Mouse (Mus musculus) forebrain, embryonic 16.5 days (tissue): ENCODE results near the gene Olfr1461. TPM values are rescaled to one million over a fixed set of nuclear protein-coding genes. Genes with fewer than 3 reads are reported as not detected.

Experiments
- ATAC-seq: fragments of 200-750 bp; cut with Nextera tagmentation; 2 replicates; pipeline ENCODE4 v1.8.0; 2017; ENCODE audit warnings: mild to moderate bottlenecking, moderate library complexity
- H3K27ac ChIP-seq: fragments of 300-500 bp; sonication (generic); 2 replicates; pipeline ENCODE4 v1.5.1; 2014; ENCODE audit warnings: low read length, control low read depth
- H3K27me3 ChIP-seq: fragments of 300-500 bp; sonication (generic); replicated peaks from 2 replicates; pipeline ENCODE4 v1.6.1; 2014; ENCODE audit warnings: low read length; ENCODE audit not compliant: control insufficient read depth, insufficient read depth
- H3K36me3 ChIP-seq: fragments of 300-500 bp; sonication (generic); 2 replicates; pipeline ENCODE4 v1.6.1; 2014; ENCODE audit not compliant: control insufficient read depth, insufficient read depth
- H3K4me1 ChIP-seq: fragments of 300-500 bp; sonication (generic); replicated peaks from 2 replicates; pipeline ENCODE4 v1.6.1; 2014; ENCODE audit warnings: low read length; ENCODE audit not compliant: control insufficient read depth, insufficient read depth
- H3K4me2 ChIP-seq: fragments of 300-500 bp; sonication (generic); 2 replicates; pipeline ENCODE4 v1.6.1; 2014; ENCODE audit warnings: mild to moderate bottlenecking, low read length, control low read depth
- H3K4me3 ChIP-seq: fragments of 300-500 bp; sonication (generic); replicated peaks from 2 replicates; pipeline ENCODE4 v1.5.1; 2014; ENCODE audit warnings: mild to moderate bottlenecking, low read length, control low read depth
- H3K9ac ChIP-seq: fragments of 300-500 bp; sonication (generic); replicated peaks from 2 replicates; pipeline ENCODE4 v1.6.1; 2014; ENCODE audit warnings: low read depth, low read length, control low read depth
- H3K9me3 ChIP-seq: fragments of 300-500 bp; sonication (generic); 2 replicates; pipeline ENCODE4 v1.6.1; 2016; ENCODE audit warnings: low read length; ENCODE audit not compliant: control insufficient read depth
- WGBS: fragments of 180-500 bp; shearing (Covaris S2); extraction: QIAGEN DNeasy Blood & Tissue Kit; methylation state at CpG from one replicate; pipeline ENCODE4 v1.1.7; 2014; 5-methylcytosine and 5-hydroxymethylcytosine counted together
- polyA plus RNA-seq: library from polyadenylated mRNA; unstranded; fragments of >200 nt; fragmentation: Nextera tagmentation; extraction: Ambion mirVana; gene quantifications from 2 replicates; pipeline ENCODE4 v1.2.1, GENCODE M21; 2015

Gene Olfr1461
- not detected in 2 replicates for polyA plus RNA-seq

DNA sequence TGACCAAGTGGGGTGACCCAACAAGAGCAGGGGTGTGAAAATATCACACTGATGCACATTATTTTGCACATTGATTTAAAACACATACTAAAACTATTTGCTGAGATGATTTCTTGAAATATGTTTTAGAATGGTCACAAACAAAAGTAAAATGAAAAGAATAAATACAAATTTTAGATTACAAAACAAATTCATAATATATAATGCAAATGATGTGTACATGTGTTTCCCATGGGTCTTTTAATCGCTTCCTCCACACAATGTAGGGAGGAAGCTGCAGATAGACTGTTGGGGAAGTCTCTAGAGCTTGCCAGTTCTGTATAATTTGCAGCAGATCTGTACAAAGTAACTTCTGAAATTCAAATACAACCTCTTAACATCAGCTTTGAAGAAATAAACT, at the start of gene Olfr1461:
Gene Olfr1461, plus strand, starts transcription at position 301 of the 400 bp plus-strand sequence.
- 54% methylated on average over 1 of the region's 1 CpGs for WGBS

DNA sequence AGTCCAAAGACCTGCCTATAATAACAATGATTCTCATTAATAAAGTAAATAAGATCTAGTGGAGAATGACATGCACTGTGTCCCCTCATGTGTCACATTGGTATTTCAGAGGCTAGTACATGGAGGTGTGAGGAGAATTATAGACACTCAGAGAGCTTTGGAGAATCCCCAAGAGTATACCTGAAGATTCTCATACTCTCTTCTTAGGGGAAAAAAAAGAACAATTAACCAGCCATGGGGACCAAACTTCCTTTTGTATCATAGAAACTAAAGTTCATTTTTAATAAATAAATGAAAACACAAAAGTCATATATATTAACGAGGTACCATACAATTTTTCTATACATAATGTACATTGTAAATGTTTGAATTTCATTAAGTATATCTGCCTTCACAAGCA, 13.4 kb upstream of the Olfr1461 start, which contains the start of gene Olfr1459:
Gene Olfr1459, minus strand, starts transcription at position 101 of the 400 bp plus-strand sequence.
- no peaks in the 10 kb centered on the region for H3K36me3 ChIP-seq
- no peak within 1 kb of the TSS for H3K27ac ChIP-seq
- H3K9me3 ChIP-seq = peaks cover 7% of the 10 kb centered on the region; the same call in 1 of the 2 replicates
- no peaks in the 10 kb centered on the region for H3K27me3 ChIP-seq
- WGBS = 80% methylated on average over 1 of the region's 1 CpGs
- no peak within 1 kb of the TSS for H3K9ac ChIP-seq
- no peak within 1 kb of the TSS for H3K4me2 ChIP-seq
- H3K4me3 ChIP-seq = no peak within 1 kb of the TSS
- H3K4me1 ChIP-seq = no peaks in the 10 kb centered on the region
- no peak for ATAC-seq

More for the DNA sequence above, at the start of gene Olfr1461:
- Histone ChIP-seq H3K9ac (no peak within 1 kb of the TSS), H3K27ac (no peak within 1 kb of the TSS), H3K4me2 (no peak within 1 kb of the TSS), H3K4me1 (no peaks in the 10 kb centered on the region), H3K27me3 (no peaks in the 10 kb centered on the region), H3K36me3 (no peaks in the 10 kb centered on the region), H3K9me3 (no peaks in the 10 kb centered on the region), H3K4me3 (no peak within 1 kb of the TSS)
- ATAC-seq = no peak

DNA sequence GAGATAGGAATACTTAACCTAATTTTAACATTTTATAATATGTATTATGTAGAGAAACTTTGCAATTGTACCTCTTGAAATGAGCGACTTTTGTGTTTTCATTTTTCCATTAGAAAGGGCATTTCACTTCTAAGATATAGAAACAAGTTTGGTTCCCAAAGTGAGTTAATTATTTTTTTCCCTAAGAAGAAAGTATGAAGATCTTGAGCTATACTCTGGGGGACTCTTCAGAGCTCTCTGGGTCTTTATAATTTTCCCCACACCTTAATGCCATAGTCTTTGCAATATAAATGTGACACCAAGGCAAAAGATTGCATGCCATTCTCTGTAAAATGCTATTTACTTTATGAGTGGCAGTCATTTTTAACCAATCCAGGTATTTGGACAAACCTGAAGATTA, 22.6 kb downstream of the Olfr1461 start, which contains the start of gene Olfr1462:
Gene Olfr1462, plus strand, starts transcription at position 301 of the 400 bp plus-strand sequence.
- H3K4me2 ChIP-seq = no peak within 1 kb of the TSS
- WGBS = 82% methylated on average over 1 of the region's 1 CpGs
- H3K27me3 ChIP-seq = no peaks in the 10 kb centered on the region
- no peak within 1 kb of the TSS for H3K9ac ChIP-seq
- H3K4me3 ChIP-seq = no peak within 1 kb of the TSS
- H3K9me3 ChIP-seq = peaks cover 2% of the 10 kb centered on the region; the same call in 1 of the 2 replicates
- ATAC-seq = no peak
- no peaks in the 10 kb centered on the region for H3K36me3 ChIP-seq
- no peaks in the 10 kb centered on the region for H3K4me1 ChIP-seq
- no peak within 1 kb of the TSS for H3K27ac ChIP-seq

Other genes starting within 250 kb of the Olfr1461 start
- not detected in 2 replicates for gene Olfr1448, start 238.6 kb upstream of the Olfr1461 start, polyA plus RNA-seq
- not detected in 2 replicates for gene Olfr1449, start 232.2 kb upstream of the Olfr1461 start, polyA plus RNA-seq
- gene Olfr1450, start 212.7 kb upstream of the Olfr1461 start, polyA plus RNA-seq = not detected in 2 replicates
- gene Olfr1451, start 168.0 kb upstream of the Olfr1461 start, polyA plus RNA-seq = not detected in 2 replicates
- not detected in 2 replicates for gene Olfr1453, start 134.7 kb upstream of the Olfr1461 start, polyA plus RNA-seq
- not detected in 2 replicates for gene Olfr1454, start 102.4 kb upstream of the Olfr1461 start, polyA plus RNA-seq
- gene Olfr1457, start 65.1 kb upstream of the Olfr1461 start, polyA plus RNA-seq = not detected in 2 replicates
- not detected in 2 replicates for gene Olfr1458, start 56.2 kb upstream of the Olfr1461 start, polyA plus RNA-seq
- 0.03 TPM in 1 of 2 replicates, not detected in the other for gene Olfr1459, start 13.5 kb upstream of the Olfr1461 start, polyA plus RNA-seq
- not detected in 2 replicates for gene Olfr1462, start 22.7 kb downstream of the Olfr1461 start, polyA plus RNA-seq
- gene Olfr1463, start 68.3 kb downstream of the Olfr1461 start, polyA plus RNA-seq = not detected in 2 replicates
- not detected in 2 replicates for gene Olfr1465, start 152.5 kb downstream of the Olfr1461 start, polyA plus RNA-seq
- not detected in 2 replicates for gene Olfr1466, start 175.9 kb downstream of the Olfr1461 start, polyA plus RNA-seq
- not detected in 2 replicates for gene Olfr1467, start 199.2 kb downstream of the Olfr1461 start, polyA plus RNA-seq
- gene Olfr1469, start 244.8 kb downstream of the Olfr1461 start, polyA plus RNA-seq = not detected in 2 replicates